Mouse (Mus musculus) heart, postnatal 36 days (tissue): Measurements from ENCODE around the gene Plcb2. TPM values are rescaled to one million over a fixed set of nuclear protein-coding genes. Genes with fewer than 3 reads are reported as not detected.

Source experiments
- DNase-seq, 2 experiments: peaks; one replicate each; pipeline ENCODE4 v3.0.0; 2021 to 2022
- intact Hi-C: fragments of 180-260 bp; cut with DNase I; formaldehyde crosslinking; loops from one replicate; pipeline ENCODE4 v1.15.1; 2025
- total RNA-seq, 2 experiments: library from RNA; stranded (reverse); gene quantifications; 2 replicates each; pipeline ENCODE4 v1.2.3; 2021

Plcb2 gene
- total RNA-seq, 2 experiments from 2014 or later = 1.9 to 2.7 TPM

GRCm38 (mm10) chr2:118751896-118752791 lies 23.9 kb upstream of the Plcb2 start:
- intact Hi-C loops = no loop called here
- DNase-seq = no peak

GRCm38 (mm10) chr2:118750476-118750875 lies 22.2 kb upstream of the Plcb2 start:
- peak; percentile 57 to 66 for DNase-seq
- intact Hi-C loops = no loop called here

GRCm38 (mm10) chr2:118749341-118749884 lies 21.2 kb upstream of the Plcb2 start:
- intact Hi-C loops = loop anchor here (5.0 kb wide), 2 partner anchors 202 to 798 kb away; partner anchors contain the start of genes Bmf, Chp1 and Exd1
- DNase-seq = no peak

- peak; percentile 49 to 50 for DNase-seq
These were observed 19.2 kb upstream of the Plcb2 start for GRCm38 (mm10) chr2:118747301-118747960.

GRCm38 (mm10) chr2:118745915-118746901 lies 18.0 kb upstream of the Plcb2 start:
- peak; percentile 45 to 64 for DNase-seq
- intact Hi-C loops = loop anchor here (1.0 to 5.0 kb wide), 3 partner anchors 15 to 801 kb away; partner anchors contain the start of genes Bmf, Chp1 and Exd1

More at GRCm38 (mm10) chr2:118747301-118747960, 19.2 kb upstream of the Plcb2 start:
- intact Hi-C loops = loop anchor here (5.0 kb wide), 2 partner anchors 200 to 800 kb away; partner anchors contain the start of genes Bmf, Chp1 and Exd1

GRCm38 (mm10) chr2:118745232-118745884 lies 17.1 kb upstream of the Plcb2 start, which contains the start of gene Inafm2:
TSS of gene Inafm2 (plus strand) at chr2:118745758.
- DNase-seq = peak; percentile 89 to 94
- intact Hi-C loops = loop anchor here (1.0 to 5.0 kb wide), 3 partner anchors 16 to 802 kb away; partner anchors contain the start of genes Bmf, Chp1 and Exd1

- intact Hi-C loops = loop anchor here (1.0 to 5.0 kb wide), 3 partner anchors 17 to 803 kb away; partner anchors contain the start of genes Bmf, Chp1 and Exd1
- DNase-seq = no peak
These were observed 16.4 kb upstream of the Plcb2 start for GRCm38 (mm10) chr2:118744621-118745020.

GRCm38 (mm10) chr2:118743261-118743943 lies 15.2 kb upstream of the Plcb2 start:
- intact Hi-C loops = loop anchor here (1.0 kb wide), 2 partner anchors 36 to 140 kb away; partner anchors contain the start of gene Disp2

GRCm38 (mm10) chr2:118741183-118741582 lies 12.9 kb upstream of the Plcb2 start:
- no peak for DNase-seq
- intact Hi-C loops = no loop called here

More at GRCm38 (mm10) chr2:118743261-118743943, 15.2 kb upstream of the Plcb2 start:
- peak in 1 of 2 experiments; percentile 24 for DNase-seq

- DNase-seq = no peak
- intact Hi-C loops = no loop called here
These were observed 12.1 kb upstream of the Plcb2 start for GRCm38 (mm10) chr2:118740341-118740740.

- intact Hi-C loops = no loop called here
- no peak for DNase-seq
These were observed 5.1 kb upstream of the Plcb2 start for GRCm38 (mm10) chr2:118733341-118733740.

- intact Hi-C loops = no loop called here
- DNase-seq = no peak
These were observed 3.7 kb upstream of the Plcb2 start for GRCm38 (mm10) chr2:118731981-118732380.

GRCm38 (mm10) chr2:118730622-118730915 lies 2.3 kb upstream of the Plcb2 start:
- DNase-seq = peak; percentile 76 to 79
- intact Hi-C loops = loop anchor here (1.0 kb wide), 2 partner anchors 30 to 92 kb away; no protein-coding TSS in a partner anchor

- intact Hi-C loops = loop anchor here (1.0 kb wide), 2 partner anchors 30 to 92 kb away; no protein-coding TSS in a partner anchor
- no peak for DNase-seq
These were observed 1.8 kb upstream of the Plcb2 start for GRCm38 (mm10) chr2:118729816-118730621.

GRCm38 (mm10) chr2:118729194-118729593 lies 956 bp upstream of the Plcb2 start:
- intact Hi-C loops = no loop called here
- DNase-seq = no peak

GRCm38 (mm10) chr2:118727911-118728310 lies 327 bp downstream of the Plcb2 start:
- DNase-seq = no peak
- intact Hi-C loops = no loop called here

- intact Hi-C loops = no loop called here
- no peak for DNase-seq
These were observed 1.4 kb downstream of the Plcb2 start for GRCm38 (mm10) chr2:118726873-118727272.
